Mouse (Mus musculus) liver, adult (tissue): ENCODE measurements around the gene Bend5.

Experiments used
- GATA4 ChIP-seq: IDR thresholded peaks from 2 replicates; pipeline ENCODE4 v1.6.1; 2014; ENCODE audit warnings: mild to moderate bottlenecking, low read length; ENCODE audit not compliant: insufficient replicate concordance

The Bend5 gene

GRCm38 (mm10) chr4:111414818-111415488, at the start of gene Bend5:
Bend5 (plus strand) TSS chr4:111415006.
- TF ChIP-seq GATA4: no peak

- no peak for TF ChIP-seq GATA4
These were observed 47.0 kb upstream of the Bend5 start for GRCm38 (mm10) chr4:111367771-111368170.

GRCm38 (mm10) chr4:111377159-111377558, 37.6 kb upstream of the Bend5 start:
- no peak for TF ChIP-seq GATA4

DNA sequence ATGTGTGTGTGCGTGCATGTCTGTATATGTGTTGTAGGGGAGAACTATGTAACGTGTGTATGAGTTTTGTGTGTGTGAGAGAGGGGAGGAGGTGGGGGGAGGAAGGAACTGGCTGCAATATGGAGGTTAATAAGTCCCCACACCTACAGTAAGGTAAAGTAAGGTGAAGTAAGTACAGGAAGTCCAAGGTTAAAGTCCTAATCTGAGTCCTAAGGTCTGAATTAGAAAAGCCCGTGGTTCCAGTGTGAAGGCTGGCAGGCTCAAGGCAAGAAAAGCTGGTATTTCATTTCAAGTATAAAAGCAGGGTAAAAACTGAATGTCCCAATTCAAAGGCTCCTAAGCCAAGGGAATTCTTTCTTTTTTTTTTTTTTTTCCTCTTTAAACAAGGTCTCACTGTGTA, 36.7 kb upstream of the Bend5 start:
- no peak for TF ChIP-seq GATA4

GRCm38 (mm10) chr4:111383101-111383500, 31.7 kb upstream of the Bend5 start:
- no peak for TF ChIP-seq GATA4

DNA sequence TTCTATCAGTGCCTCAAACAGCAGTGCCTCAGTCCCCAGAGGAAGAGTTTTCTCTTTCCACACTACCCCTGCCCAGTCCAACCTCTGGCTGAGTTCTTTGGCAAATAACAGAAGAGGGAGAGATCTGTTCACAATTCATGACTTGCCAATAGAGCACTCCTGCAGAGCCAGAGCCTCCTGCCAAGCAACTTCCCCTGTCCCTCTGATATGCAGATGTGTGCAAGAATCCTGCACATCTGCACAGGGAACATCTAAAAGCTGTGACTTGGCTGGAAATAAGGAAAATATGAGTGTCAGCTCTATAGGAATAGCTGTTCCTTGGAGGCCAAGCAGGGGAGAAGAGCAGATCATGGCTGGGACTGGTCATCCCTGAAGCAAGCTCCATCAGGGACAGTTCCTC, 24.1 kb upstream of the Bend5 start:
- no peak for TF ChIP-seq GATA4

- no peak for TF ChIP-seq GATA4
These were observed 15.0 kb upstream of the Bend5 start for GRCm38 (mm10) chr4:111399784-111400183.

DNA sequence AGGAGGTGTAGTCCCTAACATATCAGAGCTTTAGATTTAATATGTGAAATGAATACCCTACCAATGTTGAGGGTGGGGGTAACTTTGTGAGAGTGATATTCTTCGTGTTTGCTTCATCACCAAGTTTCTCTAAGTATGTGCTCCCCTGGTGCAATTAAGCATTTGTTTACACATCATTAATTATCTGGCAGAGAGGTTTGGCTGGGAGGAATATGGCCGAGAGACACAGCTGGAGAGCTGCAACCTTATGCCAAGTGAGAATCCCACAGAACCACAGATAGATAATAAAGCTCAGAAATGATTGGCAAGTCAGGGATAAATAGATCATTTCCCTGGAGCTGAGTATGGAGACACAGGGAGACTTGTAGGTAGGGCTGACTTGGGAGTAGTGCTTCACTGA, 14.1 kb upstream of the Bend5 start:
- TF ChIP-seq GATA4: no peak

GRCm38 (mm10) chr4:111403243-111403642, 11.6 kb upstream of the Bend5 start:
- TF ChIP-seq GATA4: no peak

GRCm38 (mm10) chr4:111410731-111411130, 4.1 kb upstream of the Bend5 start:
- no peak for TF ChIP-seq GATA4

DNA sequence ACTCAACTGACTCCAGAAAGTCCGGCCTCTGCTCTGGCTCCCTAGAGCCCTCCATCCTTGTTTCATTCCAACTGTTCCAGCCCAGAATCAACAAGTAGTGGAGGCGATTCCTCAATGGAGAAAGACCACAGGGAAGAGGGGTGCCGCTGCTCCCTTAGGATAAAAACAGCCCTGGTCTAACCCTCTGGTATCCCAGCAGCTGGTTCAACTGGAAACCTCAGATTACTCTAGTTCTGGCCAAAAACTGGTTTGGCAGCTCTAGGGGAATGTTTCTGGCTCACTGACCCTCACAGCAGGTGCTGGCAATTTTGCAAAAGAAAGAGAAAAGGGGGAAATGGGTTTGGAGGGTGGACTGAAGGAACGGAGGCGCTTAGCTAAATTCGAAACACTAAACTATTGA, 407 bp upstream of the Bend5 start:
- TF ChIP-seq GATA4: no peak

GRCm38 (mm10) chr4:111416126-111416525, 1.3 kb downstream of the Bend5 start:
- no peak for TF ChIP-seq GATA4

GRCm38 (mm10) chr4:111416551-111416950, 1.7 kb downstream of the Bend5 start:
- TF ChIP-seq GATA4: no peak

DNA sequence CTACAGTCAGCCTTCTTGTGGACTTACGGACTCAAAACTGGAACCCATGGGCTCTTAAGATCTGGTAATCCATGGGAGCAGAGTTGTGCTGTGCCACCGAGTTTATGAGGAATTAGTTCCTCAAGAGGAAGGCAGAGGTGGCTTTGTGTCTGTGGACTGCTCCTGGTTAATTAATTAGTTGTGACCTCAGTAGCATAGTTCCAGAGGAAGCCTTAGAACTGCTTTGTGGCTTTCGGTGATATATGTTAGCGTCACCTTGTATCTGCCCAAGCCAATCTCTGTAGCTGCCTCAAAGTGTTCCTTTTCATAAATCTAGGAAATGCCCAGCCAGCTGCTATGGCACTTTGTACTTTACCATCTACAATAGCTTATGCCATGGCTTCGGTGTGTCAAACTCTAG, 2.9 kb downstream of the Bend5 start:
- TF ChIP-seq GATA4: no peak

DNA sequence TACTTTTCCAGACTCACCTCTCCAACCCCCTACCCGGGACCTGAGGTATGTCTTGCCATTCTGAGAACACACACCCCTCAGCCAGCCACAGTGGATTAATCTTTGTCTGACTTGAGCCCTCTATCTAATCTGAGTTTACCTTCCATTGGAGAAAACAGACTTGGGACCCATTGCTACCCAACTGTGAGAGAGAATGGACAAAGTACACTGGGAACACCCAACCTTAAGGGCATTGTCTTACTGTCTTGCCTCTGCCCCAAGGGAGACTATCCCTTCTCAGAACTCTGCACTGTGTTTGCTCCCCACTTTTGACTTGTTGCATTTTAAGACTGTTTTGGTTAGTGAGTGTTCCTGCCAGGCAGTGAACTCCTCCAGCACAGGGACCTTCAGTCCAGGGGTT, 4.7 kb downstream of the Bend5 start:
- no peak for TF ChIP-seq GATA4

DNA sequence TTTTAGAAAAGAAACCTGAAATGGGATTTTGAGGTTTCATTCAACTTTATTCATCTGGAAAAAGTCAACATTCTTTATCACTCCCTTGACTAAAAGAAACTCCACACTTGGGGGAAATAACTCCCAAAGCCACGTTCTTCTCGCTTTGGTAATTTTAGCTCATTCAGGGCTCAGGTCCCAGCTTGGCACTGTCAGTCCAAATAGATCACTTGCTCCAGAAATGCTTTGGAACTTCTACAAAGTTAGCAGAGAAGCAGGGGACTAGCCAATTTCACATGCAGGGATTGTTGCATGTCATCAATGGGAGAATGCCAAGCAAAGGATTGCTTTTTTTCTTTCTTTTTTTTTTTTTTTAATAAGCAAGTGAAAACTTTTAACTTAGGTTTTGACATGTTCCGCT, 5.2 kb downstream of the Bend5 start:
- no peak for TF ChIP-seq GATA4

GRCm38 (mm10) chr4:111420955-111421354, 6.1 kb downstream of the Bend5 start:
- no peak for TF ChIP-seq GATA4
